Mouse (Mus musculus): ENCODE results near the gene Gm47791. TPM values are rescaled to one million over a fixed set of nuclear protein-coding genes. Genes with fewer than 3 reads are reported as not detected.

The Gm47791 gene
- polyA plus RNA-seq, 1 experiment from 2014 or later = not detected

Other genes with a start within 250 kb of the Gm47791 start
- gene Col4a4, start 184.4 kb downstream of the Gm47791 start, polyA plus RNA-seq (2014; fragmentation: Nextera tagmentation; extraction: Ambion mirVana) = 0.56 and 1.0 TPM in 2 replicates
- gene Col4a3, start 184.3 kb downstream of the Gm47791 start, polyA plus RNA-seq (2014; fragmentation: Nextera tagmentation; extraction: Ambion mirVana) = 0.67 and 1.2 TPM in 2 replicates
- 238 and 239 TPM in 2 replicates for gene Mff, start 46.4 kb downstream of the Gm47791 start, polyA plus RNA-seq (2014; fragmentation: Nextera tagmentation; extraction: Ambion mirVana)
- gene Tm4sf20, start 2.8 kb downstream of the Gm47791 start, polyA plus RNA-seq (2014; fragmentation: Nextera tagmentation; extraction: Ambion mirVana) = 3.8 TPM in 2 replicates
- gene Agfg1, start 68.2 kb upstream of the Gm47791 start, polyA plus RNA-seq (2014; fragmentation: Nextera tagmentation; extraction: Ambion mirVana) = 27.9 and 47.8 TPM in 2 replicates
- gene A030005L19Rik, start 142.1 kb upstream of the Gm47791 start, polyA plus RNA-seq (2014; fragmentation: Nextera tagmentation; extraction: Ambion mirVana) = 0.33 TPM in 1 of 2 replicates, not detected in the other
- gene A030014E15Rik, start 153.7 kb upstream of the Gm47791 start, polyA plus RNA-seq (2014; fragmentation: Nextera tagmentation; extraction: Ambion mirVana) = not detected in 2 replicates
- gene Gm6217, start 160.2 kb upstream of the Gm47791 start, polyA plus RNA-seq (2014; fragmentation: Nextera tagmentation; extraction: Ambion mirVana) = not detected in 2 replicates
- gene A030003K21Rik, start 172.1 kb upstream of the Gm47791 start, polyA plus RNA-seq (2014; fragmentation: Nextera tagmentation; extraction: Ambion mirVana) = not detected in 2 replicates
- not detected in 2 replicates for gene Gm7544, start 184.8 kb upstream of the Gm47791 start, polyA plus RNA-seq (2014; fragmentation: Nextera tagmentation; extraction: Ambion mirVana)
- not detected in 2 replicates for gene Gm47955, start 189.0 kb upstream of the Gm47791 start, polyA plus RNA-seq (2014; fragmentation: Nextera tagmentation; extraction: Ambion mirVana)
- not detected in 2 replicates for gene Gm47959, start 229.3 kb upstream of the Gm47791 start, polyA plus RNA-seq (2014; fragmentation: Nextera tagmentation; extraction: Ambion mirVana)

Data from kidney, embryonic 14.5 days (tissue).